Mouse (Mus musculus) liver, embryonic 11.5 days (tissue): ENCODE measurements at regions not wholly inside any gene's neighbourhood (a gene's known extent, or its start where the extent isn't known, plus 50 kb on each side); places are given as distances from the start of the nearest gene placed in this dataset.
A peak's percentile ranks its signal among the peaks of the same experiment; 100 is the strongest.

Experiments used
- ATAC-seq: fragments of 200-750 bp; cut with Nextera tagmentation; replicated peaks from 2 replicates; pipeline ENCODE4 v1.8.0; 2017; ENCODE audit warnings: moderate number of reproducible peaks, mild to moderate bottlenecking, moderate TSS enrichment, moderate library complexity; ENCODE audit not compliant: low FRiP score
- DNase-seq: peaks from one replicate; pipeline ENCODE4 v3.0.0-alpha.2; 2017; ENCODE audit warnings: low spot score
- H3K27ac ChIP-seq: fragments of 300-500 bp; sonication (generic); 2 replicates; pipeline ENCODE4 v1.5.1; 2014; ENCODE audit warnings: mild to moderate bottlenecking, low read depth, low read length, control low read depth
- H3K27me3 ChIP-seq: fragments of 300-500 bp; sonication (generic); replicated peaks from 2 replicates; pipeline ENCODE4 v1.6.1; 2014; ENCODE audit warnings: low read length, mixed read lengths; ENCODE audit not compliant: control insufficient read depth, insufficient read depth
- H3K36me3 ChIP-seq: fragments of 300-500 bp; sonication (generic); 2 replicates; pipeline ENCODE4 v1.6.1; 2014; ENCODE audit warnings: mild to moderate bottlenecking, low read length, moderate library complexity, mixed read lengths; ENCODE audit not compliant: control insufficient read depth, insufficient read depth
- H3K4me1 ChIP-seq: fragments of 300-500 bp; sonication (generic); replicated peaks from 2 replicates; pipeline ENCODE4 v1.6.1; 2014; ENCODE audit warnings: low read length, mixed read lengths; ENCODE audit not compliant: control insufficient read depth, insufficient read depth
- H3K4me2 ChIP-seq: fragments of 300-500 bp; sonication (generic); 2 replicates; pipeline ENCODE4 v1.6.1; 2014; ENCODE audit warnings: mild to moderate bottlenecking, control low read depth, moderate library complexity
- H3K4me3 ChIP-seq: fragments of 300-500 bp; sonication (generic); 2 replicates; pipeline ENCODE4 v1.5.1; 2014; ENCODE audit warnings: low read depth, low read length, control low read depth
- H3K9ac ChIP-seq: fragments of 300-500 bp; sonication (generic); 2 replicates; pipeline ENCODE4 v1.6.1; 2014; ENCODE audit warnings: low read depth, low read length, control low read depth
- H3K9me3 ChIP-seq: fragments of 300-500 bp; sonication (generic); 2 replicates; pipeline ENCODE4 v1.6.1; 2016; ENCODE audit warnings: low read length, inconsistent platforms, mixed read lengths; ENCODE audit not compliant: control insufficient read depth
- WGBS: fragments of 180-500 bp; shearing (Covaris S2); extraction: QIAGEN DNeasy Blood & Tissue Kit; methylation state at CpG from one replicate; pipeline ENCODE4 v1.1.7; 2014; 5-methylcytosine and 5-hydroxymethylcytosine counted together

DNA sequence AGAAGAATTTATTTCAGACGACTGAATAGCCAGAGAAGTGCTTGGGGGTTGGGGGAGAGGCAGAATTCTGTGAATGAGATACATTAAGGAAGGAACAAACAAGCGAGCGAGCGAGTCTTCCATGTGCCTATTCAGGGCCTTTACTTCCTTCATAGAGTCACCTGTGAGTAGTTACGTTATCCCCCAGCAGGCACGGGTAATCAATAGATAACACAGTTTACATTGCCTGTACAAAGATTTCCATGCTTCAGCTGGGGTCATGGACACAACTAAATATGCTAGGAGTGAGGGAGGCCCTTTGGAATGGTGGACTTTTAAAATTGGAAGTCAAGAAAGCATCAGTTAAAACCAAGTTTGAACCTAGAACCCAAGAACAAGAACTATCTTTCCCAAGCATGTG, 275.2 kb downstream of the Prr30 start:
- H3K27me3 ChIP-seq: no peaks in the 10 kb centered on the region
- no peak for DNase-seq
- no peaks in the 10 kb centered on the region for H3K36me3 ChIP-seq
- H3K9ac ChIP-seq: no peak overlapping the region
- 72% methylated on average over 6 of the region's 6 CpGs for whole genome bisulfite sequencing
- no peak for ATAC-seq
- H3K4me3 ChIP-seq: no peak overlapping the region
- H3K4me1 ChIP-seq: no peaks in the 10 kb centered on the region
- H3K9me3 ChIP-seq: no peaks in the 10 kb centered on the region
- H3K4me2 ChIP-seq: no peak overlapping the region
- no peak overlapping the region for H3K27ac ChIP-seq

DNA sequence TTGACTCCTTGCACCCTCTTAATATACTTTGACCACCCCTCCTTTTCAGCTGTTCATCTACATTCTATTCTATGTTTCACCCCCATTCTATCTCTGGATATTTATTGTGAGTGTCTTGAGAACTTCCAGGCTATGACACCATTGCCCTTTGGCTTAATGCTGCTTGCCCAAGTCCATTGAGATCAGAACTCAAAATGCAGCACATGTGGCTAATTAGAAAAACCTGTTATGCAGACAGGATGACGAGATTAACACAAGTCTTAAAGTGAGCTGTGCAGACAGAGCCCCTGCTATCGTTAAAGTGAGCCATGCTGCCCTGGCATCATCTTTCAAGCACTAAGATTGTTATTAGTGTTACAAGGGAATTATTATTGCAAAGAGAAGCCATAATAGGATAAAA, 299.9 kb downstream of the Prr30 start:
- no peak overlapping the region for H3K27ac ChIP-seq
- no peak overlapping the region for H3K9ac ChIP-seq
- 52% methylated on average over 2 of the region's 2 CpGs for WGBS
- H3K4me3 ChIP-seq: no peak overlapping the region
- no peak overlapping the region for H3K4me2 ChIP-seq
- no peak for DNase-seq
- no peak for ATAC-seq
- H3K36me3 ChIP-seq: no peaks in the 10 kb centered on the region
- H3K4me1 ChIP-seq: no peaks in the 10 kb centered on the region
- H3K27me3 ChIP-seq: no peaks in the 10 kb centered on the region
- H3K9me3 ChIP-seq: no peaks in the 10 kb centered on the region

DNA sequence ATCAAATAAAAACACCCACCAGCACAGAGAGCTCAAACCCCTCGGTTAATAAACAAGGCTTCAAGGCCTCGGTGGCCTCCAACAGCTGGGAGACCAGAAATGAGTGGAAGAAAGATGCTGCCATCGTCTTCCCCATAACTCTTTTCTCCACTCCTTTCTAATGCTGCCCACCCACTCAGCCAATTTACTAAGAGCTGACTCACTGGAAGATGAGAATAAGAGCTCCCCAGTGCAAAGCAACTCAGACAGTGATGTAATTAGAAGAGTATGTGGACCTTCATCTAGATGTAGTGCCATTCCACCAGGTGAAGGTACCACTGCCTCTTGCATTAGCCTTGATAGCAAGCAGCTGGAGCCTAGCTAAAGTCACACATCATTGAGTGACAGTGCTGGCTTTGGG, 301.1 kb downstream of the Prr30 start:
- no peak for ATAC-seq
- DNase-seq: no peak
- H3K9me3 ChIP-seq: no peaks in the 10 kb centered on the region
- no peak overlapping the region for H3K9ac ChIP-seq
- H3K27ac ChIP-seq: no peak overlapping the region
- H3K27me3 ChIP-seq: no peaks in the 10 kb centered on the region
- no peak overlapping the region for H3K4me2 ChIP-seq
- H3K4me3 ChIP-seq: no peak overlapping the region
- no peaks in the 10 kb centered on the region for H3K36me3 ChIP-seq
- WGBS: 64% methylated on average over 3 of the region's 3 CpGs
- no peaks in the 10 kb centered on the region for H3K4me1 ChIP-seq

DNA sequence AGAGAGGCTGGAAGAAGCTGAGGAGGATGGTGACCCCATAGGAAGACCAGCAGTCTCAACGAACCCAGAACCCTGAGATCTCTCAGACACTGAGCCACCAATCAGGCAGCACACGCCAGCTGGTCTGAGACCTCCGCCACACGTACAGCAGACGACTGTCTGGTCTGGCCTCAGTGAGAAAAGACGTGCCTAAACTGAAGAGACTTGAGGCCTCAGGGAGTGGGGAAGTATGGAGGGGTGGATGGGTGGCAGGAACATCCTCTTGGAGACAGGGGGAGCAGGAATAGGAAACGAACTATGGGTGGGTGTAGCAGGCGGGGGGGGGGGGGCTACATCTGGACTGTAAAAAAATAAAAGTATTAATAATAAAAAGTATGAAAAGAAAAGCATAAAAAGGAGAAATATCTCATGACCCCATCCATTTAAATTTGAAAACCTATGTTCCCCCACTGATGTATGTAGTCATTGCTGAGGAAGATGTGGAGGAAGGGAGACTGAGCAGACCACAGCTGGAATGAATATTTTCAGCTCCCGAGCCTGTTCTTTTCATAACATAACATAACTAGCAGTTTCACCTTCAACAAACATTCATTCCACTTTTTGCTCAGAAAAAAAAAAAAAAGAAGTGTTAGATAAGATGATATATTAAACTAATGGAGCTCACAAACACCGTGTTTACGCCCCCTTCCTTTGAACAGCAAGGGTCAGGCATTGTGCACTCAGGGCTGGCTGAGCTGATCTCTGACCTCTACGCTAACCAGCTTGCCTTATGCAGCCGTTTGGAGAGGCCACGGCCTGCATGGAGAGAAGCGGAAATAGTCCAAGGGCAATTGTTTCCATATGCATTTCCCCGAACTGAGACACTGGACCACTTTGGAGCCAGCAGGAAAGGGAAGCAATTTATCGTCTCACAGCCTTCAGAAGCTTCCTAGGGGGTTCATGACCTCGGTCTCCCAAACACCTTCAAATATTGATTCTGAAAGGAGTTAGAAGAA, 310.7 kb downstream of the Prr30 start:
- peak; percentile 47; the same call in 1 of the 2 replicates for ATAC-seq
- Histone ChIP-seq H3K27ac (no peak overlapping the region), H3K4me2 (no peak overlapping the region), H3K36me3 (no peaks in the 10 kb centered on the region), H3K4me3 (no peak overlapping the region), H3K4me1 (no peaks in the 10 kb centered on the region), H3K27me3 (no peaks in the 10 kb centered on the region), H3K9me3 (no peaks in the 10 kb centered on the region), H3K9ac (no peak overlapping the region)
- DNase-seq: no peak
- WGBS: 44% methylated on average over 18 of the region's 18 CpGs

DNA sequence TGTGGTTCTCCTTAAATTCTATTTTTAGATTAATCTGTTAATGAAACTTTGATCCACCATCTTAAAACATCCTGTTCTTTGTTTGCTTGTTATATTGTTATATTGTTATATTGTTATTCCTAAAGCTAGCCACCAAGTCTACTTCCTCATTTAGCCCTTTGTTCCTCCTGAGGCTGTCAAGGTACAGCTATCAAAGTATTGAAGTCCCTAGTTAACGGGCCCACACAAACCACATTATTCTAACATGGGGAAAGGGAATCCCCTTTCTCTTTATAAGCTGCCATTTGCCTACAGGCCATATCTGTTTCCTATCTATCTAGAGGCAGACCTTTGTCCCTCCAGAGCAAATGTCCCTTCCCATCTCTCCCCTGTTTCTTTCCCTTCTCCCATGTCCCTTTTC, 317.0 kb downstream of the Prr30 start:
- no peak overlapping the region for H3K27ac ChIP-seq
- H3K4me2 ChIP-seq: no peak overlapping the region
- H3K4me1 ChIP-seq: no peaks in the 10 kb centered on the region
- WGBS: 42% methylated on average over 1 of the region's 1 CpGs
- ATAC-seq: no peak
- H3K36me3 ChIP-seq: no peaks in the 10 kb centered on the region
- no peaks in the 10 kb centered on the region for H3K27me3 ChIP-seq
- H3K4me3 ChIP-seq: no peak overlapping the region
- H3K9me3 ChIP-seq: no peaks in the 10 kb centered on the region
- no peak for DNase-seq
- H3K9ac ChIP-seq: no peak overlapping the region

DNA sequence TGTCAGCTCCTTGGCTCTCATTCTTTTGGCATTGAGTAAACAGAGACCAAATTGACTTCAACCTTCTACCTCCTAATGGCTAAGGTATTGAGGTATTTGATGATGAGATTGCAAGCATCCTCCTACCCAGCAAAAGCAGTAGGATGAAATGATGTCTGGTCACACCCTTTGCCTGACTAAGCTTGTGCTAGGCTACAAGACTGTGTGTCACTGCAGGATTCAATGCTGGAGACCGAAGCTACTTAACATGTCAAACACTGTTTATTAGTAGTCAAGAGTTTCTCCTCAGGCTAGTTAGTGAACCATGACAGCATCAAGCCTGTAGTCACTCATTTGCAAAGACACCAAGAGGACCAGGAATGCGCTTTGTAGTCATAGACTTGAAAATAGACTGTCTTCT, 320.0 kb downstream of the Prr30 start:
- DNase-seq (no peak), ATAC-seq (no peak)
- H3K4me2 ChIP-seq: no peak overlapping the region
- H3K9me3 ChIP-seq: no peaks in the 10 kb centered on the region
- H3K27me3 ChIP-seq: no peaks in the 10 kb centered on the region
- no peak overlapping the region for H3K4me3 ChIP-seq
- H3K27ac ChIP-seq: no peak overlapping the region
- no peak overlapping the region for H3K9ac ChIP-seq
- 80% methylated on average over 2 of the region's 2 CpGs for WGBS
- H3K36me3 ChIP-seq: no peaks in the 10 kb centered on the region
- no peaks in the 10 kb centered on the region for H3K4me1 ChIP-seq

DNA sequence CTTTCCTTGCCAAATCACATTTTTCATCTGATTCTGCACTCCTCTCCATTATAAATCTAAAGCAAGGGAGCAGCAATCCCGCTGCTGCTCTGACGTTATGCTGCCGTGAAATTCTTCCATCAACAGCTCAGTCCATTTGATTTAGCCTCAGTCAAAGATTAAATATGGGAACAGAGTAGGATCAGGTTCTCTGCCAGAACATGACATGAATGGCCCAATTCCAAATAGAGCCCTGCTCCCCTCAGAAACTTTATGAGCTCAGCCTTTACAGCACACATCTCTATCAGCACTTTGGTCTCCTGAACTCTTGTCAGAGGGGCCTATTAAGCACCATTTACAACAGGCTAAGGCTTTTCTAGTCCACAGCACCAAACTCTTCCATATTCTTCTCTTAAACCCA, 332.3 kb downstream of the Prr30 start:
- Histone ChIP-seq H3K4me3 (no peak overlapping the region), H3K36me3 (no peaks in the 10 kb centered on the region), H3K4me2 (no peak overlapping the region), H3K4me1 (no peaks in the 10 kb centered on the region), H3K27ac (no peak overlapping the region), H3K9me3 (no peaks in the 10 kb centered on the region), H3K9ac (no peak overlapping the region), H3K27me3 (no peaks in the 10 kb centered on the region)
- DNase-seq (no peak), ATAC-seq (no peak)
- 81% methylated on average over 3 of the region's 3 CpGs for WGBS

DNA sequence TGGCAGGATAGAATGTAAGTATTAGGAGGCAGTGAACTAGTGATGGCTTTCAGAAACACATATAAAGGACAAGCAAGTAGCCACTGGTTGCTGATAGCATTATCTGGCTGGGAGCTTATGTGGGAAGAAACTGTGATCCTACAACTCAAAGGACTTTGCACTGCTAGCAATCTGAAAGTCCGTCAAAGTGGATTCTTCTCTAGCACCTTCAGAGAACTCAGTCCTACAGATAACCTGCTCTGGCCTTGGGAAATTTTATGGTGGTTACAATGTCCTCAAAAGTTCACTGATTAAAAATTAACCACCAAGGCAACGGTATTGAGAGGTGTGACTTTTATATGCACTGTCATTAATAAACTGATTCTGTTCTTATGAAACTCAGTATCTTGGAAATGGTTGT, 335.3 kb downstream of the Prr30 start:
- no peak overlapping the region for H3K27ac ChIP-seq
- no peak for DNase-seq
- no peaks in the 10 kb centered on the region for H3K27me3 ChIP-seq
- WGBS: 57% methylated on average over 2 of the region's 2 CpGs
- no peaks in the 10 kb centered on the region for H3K4me1 ChIP-seq
- H3K9me3 ChIP-seq: no peaks in the 10 kb centered on the region
- ATAC-seq: no peak
- H3K9ac ChIP-seq: no peak overlapping the region
- H3K4me2 ChIP-seq: no peak overlapping the region
- no peaks in the 10 kb centered on the region for H3K36me3 ChIP-seq
- H3K4me3 ChIP-seq: no peak overlapping the region

DNA sequence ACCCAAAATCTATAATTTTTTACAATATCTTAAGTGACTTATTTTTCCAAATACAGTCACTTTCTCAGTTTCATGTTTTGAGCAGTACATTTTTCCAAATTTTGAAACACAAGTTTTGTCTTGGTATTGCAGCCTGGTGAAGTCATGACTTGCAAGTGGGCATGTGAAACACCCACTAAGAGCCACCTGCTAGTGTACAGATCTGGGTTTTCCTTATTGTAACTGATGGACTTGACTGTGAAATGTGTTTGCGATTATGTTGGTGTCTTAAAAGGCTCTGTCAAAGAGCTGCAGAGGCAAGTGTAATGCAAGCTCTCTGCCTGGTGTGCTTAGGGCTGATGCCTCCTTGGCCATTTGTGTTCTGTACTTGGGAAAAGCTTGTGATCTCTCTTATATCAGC, 336.0 kb downstream of the Prr30 start:
- Histone ChIP-seq H3K4me3 (no peak overlapping the region), H3K36me3 (no peaks in the 10 kb centered on the region), H3K27ac (no peak overlapping the region), H3K27me3 (no peaks in the 10 kb centered on the region), H3K9ac (no peak overlapping the region), H3K9me3 (no peaks in the 10 kb centered on the region), H3K4me2 (no peak overlapping the region), H3K4me1 (no peaks in the 10 kb centered on the region)
- DNase-seq (no peak), ATAC-seq (no peak)
- WGBS: 84% methylated on average over 1 of the region's 1 CpGs
